Mouse (Mus musculus) lung, embryonic 14.5 days (tissue): Measurements from ENCODE around the gene Cdk7. TPM values are rescaled to one million over a fixed set of nuclear protein-coding genes. Genes with fewer than 3 reads are reported as not detected.
A peak's percentile ranks its signal among the peaks of the same experiment; 100 is the strongest.

ENCODE experiments used
- ATAC-seq: fragments of 200-750 bp; cut with Nextera tagmentation; 2 replicates; pipeline ENCODE4 v1.8.0; 2017; ENCODE audit warnings: mild to moderate bottlenecking, moderate TSS enrichment, moderate library complexity; ENCODE audit not compliant: insufficient read depth
- DNase-seq: peaks from one replicate; pipeline ENCODE4 v3.0.0-alpha.2; 2015
- H3K27ac ChIP-seq: fragments of 300-500 bp; sonication (generic); 2 replicates; pipeline ENCODE4 v1.5.1; 2014; ENCODE audit warnings: low read depth, mild to moderate bottlenecking, moderate library complexity
- H3K27me3 ChIP-seq: fragments of 300-500 bp; sonication (generic); 2 replicates; pipeline ENCODE4 v1.6.1; 2014; ENCODE audit warnings: low read length, control low read depth; ENCODE audit not compliant: insufficient read depth
- H3K36me3 ChIP-seq: fragments of 300-500 bp; sonication (generic); 2 replicates; pipeline ENCODE4 v1.6.1; 2014; ENCODE audit warnings: control low read depth; ENCODE audit not compliant: insufficient read depth
- H3K4me1 ChIP-seq: fragments of 300-500 bp; sonication (generic); 2 replicates; pipeline ENCODE4 v1.6.1; 2014; ENCODE audit warnings: antibody characterized with exemption, control low read depth; ENCODE audit not compliant: insufficient read depth
- H3K4me2 ChIP-seq: fragments of 300-500 bp; sonication (generic); 2 replicates; pipeline ENCODE4 v1.6.1; 2014; ENCODE audit warnings: mild to moderate bottlenecking
- H3K4me3 ChIP-seq: fragments of 300-500 bp; sonication (generic); 2 replicates; pipeline ENCODE4 v1.5.1; 2014; ENCODE audit warnings: low read depth, low read length
- H3K9ac ChIP-seq: fragments of 300-500 bp; sonication (generic); 2 replicates; pipeline ENCODE4 v1.6.1; 2014
- H3K9me3 ChIP-seq: fragments of 300-500 bp; sonication (generic); 2 replicates; pipeline ENCODE4 v1.6.1; 2016; ENCODE audit warnings: low read depth, low read length, control low read depth
- CTCF ChIP-seq: IDR thresholded peaks from 2 replicates; pipeline ENCODE4 v1.5.1; 2016; ENCODE audit warnings: antibody characterized with exemption, low read depth
- WGBS: fragments of 180-500 bp; shearing (Covaris S2); extraction: QIAGEN DNeasy Blood & Tissue Kit; methylation state at CpG from one replicate; pipeline ENCODE4 v1.1.7; 2014; 5-methylcytosine and 5-hydroxymethylcytosine counted together
- polyA plus RNA-seq: library from polyadenylated mRNA; unstranded; fragments of >200 nt; fragmentation: Nextera tagmentation; extraction: Ambion mirVana; gene quantifications from 2 replicates; pipeline ENCODE4 v1.2.1, GENCODE M21; 2014

Cdk7 gene
- polyA plus RNA-seq, 1 experiment from 2014 or later, result 99.9 TPM

- no peak for TF ChIP-seq CTCF
- no peak overlapping the region for H3K4me2 ChIP-seq
These were observed 2.7 kb downstream of the Cdk7 start for GRCm38 (mm10) chr13:100728086-100728485.

DNA sequence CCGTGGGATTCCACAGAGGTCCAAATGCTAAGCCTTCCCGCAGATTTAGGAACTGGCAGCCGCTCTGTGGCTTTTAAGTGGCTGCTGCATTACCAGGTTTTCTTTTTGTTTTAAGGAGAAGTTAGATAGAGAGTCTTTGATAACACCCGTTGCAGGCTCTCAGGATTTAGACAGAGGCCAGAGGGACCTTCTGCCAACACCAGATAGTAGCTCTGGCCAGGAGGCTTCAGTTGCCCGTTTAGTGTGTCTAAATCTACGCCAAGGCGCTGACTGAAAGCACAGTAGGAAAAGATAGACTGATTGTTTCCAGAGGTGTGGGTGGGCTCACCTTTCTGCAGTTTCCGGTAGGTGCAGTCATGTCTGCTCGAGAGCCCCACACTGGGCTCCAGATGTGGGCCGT lies 5.5 kb downstream of the Cdk7 start:
- 88% methylated on average over 10 of the region's 10 CpGs for WGBS
- no peak for TF ChIP-seq CTCF
- peaks cover 5% of the 10 kb centered on the region; the same call in 1 of the 2 replicates for H3K4me1 ChIP-seq
- no peak overlapping the region for H3K9ac ChIP-seq
- H3K27me3 ChIP-seq, result no peaks in the 10 kb centered on the region
- ATAC-seq, result no peak
- no peak overlapping the region for H3K27ac ChIP-seq
- peaks cover 53% of the 10 kb centered on the region for H3K36me3 ChIP-seq
- no peaks in the 10 kb centered on the region for H3K9me3 ChIP-seq
- H3K4me3 ChIP-seq, result no peak overlapping the region
- DNase-seq, result no peak
- no peak overlapping the region for H3K4me2 ChIP-seq

More at GRCm38 (mm10) chr13:100728086-100728485, 2.7 kb downstream of the Cdk7 start:
- Histone ChIP-seq H3K9me3 (no peaks in the 10 kb centered on the region), H3K4me3 (no peak overlapping the region), H3K9ac (no peak overlapping the region), H3K4me1 (peaks cover 5% of the 10 kb centered on the region; the same call in 1 of the 2 replicates), H3K27me3 (no peaks in the 10 kb centered on the region), H3K36me3 (peaks cover 28% of the 10 kb centered on the region), H3K27ac (no peak overlapping the region)
- ATAC-seq (no peak), DNase-seq (no peak)
- WGBS, result 91% methylated on average over 5 of the region's 5 CpGs

GRCm38 (mm10) chr13:100724051-100724754 lies 6.5 kb downstream of the Cdk7 start:
- Histone ChIP-seq H3K9ac (no peak overlapping the region), H3K4me1 (peaks cover 3% of the 10 kb centered on the region; the same call in 1 of the 2 replicates), H3K36me3 (peaks cover 62% of the 10 kb centered on the region), H3K27me3 (no peaks in the 10 kb centered on the region), H3K4me2 (no peak overlapping the region), H3K27ac (no peak overlapping the region), H3K4me3 (no peak overlapping the region), H3K9me3 (no peaks in the 10 kb centered on the region)
- DNase-seq (peak; percentile 11), ATAC-seq (no peak)
- WGBS, result 75% methylated on average over 7 of the region's 7 CpGs
- TF ChIP-seq CTCF, result no peak

DNA sequence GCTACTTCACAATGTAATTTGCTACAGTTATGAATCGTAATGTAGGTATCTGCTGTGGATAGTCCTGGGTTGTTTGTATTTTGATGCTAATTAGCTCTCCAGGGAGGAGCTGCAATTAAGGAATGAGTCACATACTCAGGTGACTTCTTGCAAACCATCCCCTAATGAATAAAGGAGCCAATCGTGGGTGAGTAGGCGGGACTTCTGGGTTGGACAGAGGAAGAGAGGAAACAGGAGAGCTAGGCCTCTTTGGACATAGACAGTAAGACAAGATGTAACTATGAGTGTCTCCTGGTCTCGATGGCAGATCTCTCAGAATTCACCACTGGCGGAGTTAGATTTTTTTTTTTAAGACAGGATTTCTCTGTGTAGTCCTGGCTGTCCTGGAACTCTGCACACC lies 9.1 kb downstream of the Cdk7 start:
- 92% methylated on average over 5 of the region's 5 CpGs for WGBS
- H3K4me1 ChIP-seq, result no peaks in the 10 kb centered on the region
- no peak overlapping the region for H3K9ac ChIP-seq
- DNase-seq (no peak), ATAC-seq (no peak)
- H3K4me2 ChIP-seq, result no peak overlapping the region
- TF ChIP-seq CTCF, result no peak
- no peak overlapping the region for H3K4me3 ChIP-seq
- H3K27ac ChIP-seq, result no peak overlapping the region
- peaks cover 65% of the 10 kb centered on the region for H3K36me3 ChIP-seq
- H3K9me3 ChIP-seq, result no peaks in the 10 kb centered on the region
- H3K27me3 ChIP-seq, result no peaks in the 10 kb centered on the region

GRCm38 (mm10) chr13:100715467-100715866 lies 15.3 kb downstream of the Cdk7 start:
- Histone ChIP-seq H3K27me3 (no peaks in the 10 kb centered on the region), H3K36me3 (peaks cover 84% of the 10 kb centered on the region), H3K4me1 (no peaks in the 10 kb centered on the region), H3K27ac (no peak overlapping the region), H3K9me3 (no peaks in the 10 kb centered on the region), H3K4me2 (no peak overlapping the region), H3K4me3 (no peak overlapping the region), H3K9ac (no peak overlapping the region)
- DNase-seq (no peak), ATAC-seq (no peak)
- 93% methylated on average over 6 of the region's 6 CpGs for WGBS
- TF ChIP-seq CTCF, result no peak

- TF ChIP-seq CTCF, result no peak
- no peak for ATAC-seq
- Histone ChIP-seq H3K4me1 (no peaks in the 10 kb centered on the region), H3K9me3 (no peaks in the 10 kb centered on the region), H3K4me3 (no peak overlapping the region), H3K27ac (no peak overlapping the region), H3K36me3 (peaks cover 91% of the 10 kb centered on the region), H3K9ac (no peak overlapping the region), H3K27me3 (no peaks in the 10 kb centered on the region), H3K4me2 (no peak overlapping the region)
- no peak for DNase-seq
- 96% methylated on average over 7 of the region's 7 CpGs for WGBS
These were observed 24.5 kb downstream of the Cdk7 start for GRCm38 (mm10) chr13:100706206-100706605.

GRCm38 (mm10) chr13:100703468-100703867 lies 27.3 kb downstream of the Cdk7 start:
- no peak for DNase-seq
- no peaks in the 10 kb centered on the region for H3K27me3 ChIP-seq
- H3K27ac ChIP-seq, result no peak overlapping the region
- no peak for ATAC-seq
- H3K4me3 ChIP-seq, result no peak overlapping the region
- H3K9me3 ChIP-seq, result no peaks in the 10 kb centered on the region
- H3K4me1 ChIP-seq, result no peaks in the 10 kb centered on the region
- WGBS, result 90% methylated on average over 2 of the region's 2 CpGs
- H3K4me2 ChIP-seq, result no peak overlapping the region
- TF ChIP-seq CTCF, result no peak
- H3K36me3 ChIP-seq, result peaks cover 88% of the 10 kb centered on the region
- H3K9ac ChIP-seq, result no peak overlapping the region

DNA sequence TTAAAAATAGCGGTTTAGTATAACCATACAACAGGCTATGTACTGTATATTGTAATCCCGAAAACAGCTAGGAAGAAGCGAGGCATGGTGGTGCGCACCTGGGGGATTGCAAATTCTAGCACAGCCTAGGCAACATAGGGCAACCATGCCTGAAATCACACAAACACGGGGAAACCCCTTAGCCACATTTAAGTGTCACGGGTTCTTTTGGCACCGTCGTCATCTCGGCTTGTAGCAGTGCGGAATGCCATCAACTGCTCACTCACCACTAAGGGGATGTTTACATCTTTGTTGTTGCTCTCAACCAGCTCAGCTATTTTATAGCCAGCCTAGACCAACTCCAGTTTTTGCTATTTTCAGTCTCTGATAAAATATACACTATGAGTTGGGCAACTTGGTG lies 31.9 kb downstream of the Cdk7 start:
- Histone ChIP-seq H3K27me3 (no peaks in the 10 kb centered on the region), H3K4me2 (no peak overlapping the region), H3K27ac (no peak overlapping the region), H3K9me3 (no peaks in the 10 kb centered on the region), H3K9ac (no peak overlapping the region), H3K4me1 (no peaks in the 10 kb centered on the region), H3K36me3 (peaks cover 72% of the 10 kb centered on the region), H3K4me3 (no peak overlapping the region)
- DNase-seq, result no peak
- WGBS, result 90% methylated on average over 10 of the region's 10 CpGs
- no peak for ATAC-seq
- TF ChIP-seq CTCF, result no peak
